Mouse (Mus musculus) adrenal gland, postnatal 14 days (tissue): ENCODE data around the gene Olfr135. TPM values are rescaled to one million over a fixed set of nuclear protein-coding genes. Genes with fewer than 3 reads are reported as not detected.

ENCODE experiments used
- DNase-seq: peaks from one replicate; pipeline ENCODE4 v3.0.0; 2021; ENCODE audit warnings: mixed read lengths
- long read RNA-seq, 2 experiments: library from polyadenylated mRNA; stranded (forward); transcript quantifications; one replicate each; pipeline ENCODE4 v2.0.0; 2021
- total RNA-seq: library from RNA; stranded (reverse); gene quantifications from 2 replicates; pipeline ENCODE4 v1.2.3, GENCODE M21; 2021

Olfr135 gene
- total RNA-seq, result not detected in 2 replicates
- long read RNA-seq, experiment 1, result 0 reads
- long read RNA-seq, experiment 2, result 0 reads

DNA sequence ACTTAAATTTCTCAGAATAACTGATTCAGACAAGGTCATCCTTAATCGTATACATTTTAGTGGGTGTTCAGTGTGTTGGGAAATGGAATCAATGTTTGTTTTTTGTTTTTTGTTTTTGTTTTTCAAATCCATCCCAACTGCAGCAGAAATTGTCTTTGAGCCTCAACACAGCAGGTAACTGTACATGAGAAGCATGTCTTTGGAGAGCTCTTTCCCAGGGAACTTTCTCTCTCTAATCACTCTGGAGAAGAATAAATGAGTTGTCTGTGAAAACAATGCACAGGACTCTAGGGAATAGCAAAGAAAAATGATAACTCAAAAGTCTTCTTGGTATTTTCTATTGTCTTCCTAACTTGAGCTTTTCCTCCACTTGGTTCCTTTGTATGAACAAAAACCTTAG lies at the start of gene Olfr135:
Gene Olfr135, plus strand, starts transcription at position 301 of the 400 bp plus-strand sequence.
- DNase-seq, result no peak

DNA sequence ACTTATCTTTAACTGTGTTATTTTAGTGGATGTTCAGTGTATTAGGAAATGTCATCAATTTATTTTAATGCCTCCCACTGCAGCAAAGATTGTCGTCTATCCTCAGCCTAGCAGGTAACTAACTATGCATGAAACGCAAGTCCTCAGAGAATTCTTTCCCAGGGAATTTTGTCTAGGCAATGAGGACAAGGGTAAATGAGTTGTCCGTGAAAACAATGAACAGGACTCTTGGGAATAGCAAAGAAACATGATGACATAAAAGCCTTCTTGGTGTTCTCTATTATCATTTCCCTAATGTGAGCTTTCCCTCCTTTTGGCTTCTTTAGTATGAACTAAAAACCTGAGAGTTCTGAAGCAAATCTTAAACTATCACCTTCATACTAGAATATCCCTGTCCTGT lies 33.0 kb upstream of the Olfr135 start, which contains the start of gene Olfr134:
Gene Olfr134, plus strand, starts transcription at position 301 of the 400 bp plus-strand sequence.
- no peak for DNase-seq

Other genes with a start within 250 kb of the Olfr135 start
- gene Olfr129, start 144.3 kb upstream of the Olfr135 start, total RNA-seq, result not detected in 2 replicates
- not detected in 2 replicates for gene Olfr130, start 140.4 kb upstream of the Olfr135 start, total RNA-seq
- gene Olfr131, start 115.6 kb upstream of the Olfr135 start, total RNA-seq, result not detected in 2 replicates
- gene Olfr132, start 69.8 kb upstream of the Olfr135 start, total RNA-seq, result not detected in 2 replicates
- not detected in 2 replicates for gene Olfr133, start 59.1 kb upstream of the Olfr135 start, total RNA-seq
- gene Olfr134, start 32.9 kb upstream of the Olfr135 start, total RNA-seq, result not detected in 2 replicates
- not detected in 2 replicates for gene Olfr138, start 56.7 kb downstream of the Olfr135 start, total RNA-seq
- not detected in 2 replicates for gene Olfr137, start 103.2 kb downstream of the Olfr135 start, total RNA-seq
- gene Olfr136, start 125.5 kb downstream of the Olfr135 start, total RNA-seq, result not detected in 2 replicates
- not detected in 2 replicates for gene Esp36, start 215.8 kb downstream of the Olfr135 start, total RNA-seq